Mouse (Mus musculus): ENCODE results near the gene Nodal. TPM values are rescaled to one million over a fixed set of nuclear protein-coding genes. Genes with fewer than 3 reads are reported as not detected.
A peak's percentile ranks its signal among the peaks of the same experiment; 100 is the strongest.

The Nodal gene
- polyA plus RNA-seq, 1 experiment: 0.03 TPM

- peaks cover 52% of the 10 kb centered on the region for H3K4me1 ChIP-seq (ENCODE audit: control insufficient read depth)
Observed at GRCm38 (mm10) chr10:61409776-61410175, 8.0 kb upstream of the Nodal start.

DNA sequence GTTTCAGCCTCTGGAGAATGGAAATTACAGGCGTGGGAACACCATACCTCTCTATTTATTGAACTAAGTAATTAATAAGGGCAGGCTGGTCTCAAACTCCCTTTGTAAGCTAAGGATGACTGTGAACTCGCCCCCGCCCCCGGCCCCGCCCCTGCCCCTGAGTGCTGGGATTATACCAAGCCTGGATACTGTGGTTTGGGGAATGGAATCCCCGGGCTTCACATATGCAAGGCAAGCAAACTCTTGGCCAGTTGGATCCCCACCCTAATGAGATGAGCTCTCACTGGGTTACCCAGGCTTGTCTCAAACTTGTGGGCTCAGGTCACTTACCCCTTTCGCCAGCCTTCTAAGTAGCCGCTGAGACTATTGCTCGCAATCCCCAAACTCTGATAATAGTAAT is 7.6 kb upstream of the Nodal start:
- Histone ChIP-seq H3K4me3 (replicated peaks) (no peak overlapping the region), H3K36me3 (ENCODE audit: control insufficient read depth) (no peaks in the 10 kb centered on the region; the same call in 1 of the 2 replicates), H3K4me1 (ENCODE audit: control insufficient read depth) (peaks cover 56% of the 10 kb centered on the region), H3K27me3 (ENCODE audit: control insufficient read depth) (peaks cover 28% of the 10 kb centered on the region), H3K9me3 (ENCODE audit: control insufficient read depth, low read length) (no peaks in the 10 kb centered on the region)
- TF ChIP-seq TAL1 (IDR thresholded peaks at IDR 0.05; ENCODE audit: low read length) (no peak), GATA1 (IDR thresholded peaks at IDR 0.05; ENCODE audit: low read length) (no peak)

More at GRCm38 (mm10) chr10:61409776-61410175, 8.0 kb upstream of the Nodal start:
- Histone ChIP-seq H3K27me3 (ENCODE audit: control insufficient read depth) (peaks cover 28% of the 10 kb centered on the region), H3K36me3 (ENCODE audit: control insufficient read depth) (no peaks in the 10 kb centered on the region; the same call in 1 of the 2 replicates), H3K4me3 (replicated peaks) (no peak overlapping the region), H3K9me3 (ENCODE audit: control insufficient read depth, low read length) (no peaks in the 10 kb centered on the region)
- TF ChIP-seq TAL1 (IDR thresholded peaks at IDR 0.05; ENCODE audit: low read length) (no peak), GATA1 (IDR thresholded peaks at IDR 0.05; ENCODE audit: low read length) (no peak)

DNA sequence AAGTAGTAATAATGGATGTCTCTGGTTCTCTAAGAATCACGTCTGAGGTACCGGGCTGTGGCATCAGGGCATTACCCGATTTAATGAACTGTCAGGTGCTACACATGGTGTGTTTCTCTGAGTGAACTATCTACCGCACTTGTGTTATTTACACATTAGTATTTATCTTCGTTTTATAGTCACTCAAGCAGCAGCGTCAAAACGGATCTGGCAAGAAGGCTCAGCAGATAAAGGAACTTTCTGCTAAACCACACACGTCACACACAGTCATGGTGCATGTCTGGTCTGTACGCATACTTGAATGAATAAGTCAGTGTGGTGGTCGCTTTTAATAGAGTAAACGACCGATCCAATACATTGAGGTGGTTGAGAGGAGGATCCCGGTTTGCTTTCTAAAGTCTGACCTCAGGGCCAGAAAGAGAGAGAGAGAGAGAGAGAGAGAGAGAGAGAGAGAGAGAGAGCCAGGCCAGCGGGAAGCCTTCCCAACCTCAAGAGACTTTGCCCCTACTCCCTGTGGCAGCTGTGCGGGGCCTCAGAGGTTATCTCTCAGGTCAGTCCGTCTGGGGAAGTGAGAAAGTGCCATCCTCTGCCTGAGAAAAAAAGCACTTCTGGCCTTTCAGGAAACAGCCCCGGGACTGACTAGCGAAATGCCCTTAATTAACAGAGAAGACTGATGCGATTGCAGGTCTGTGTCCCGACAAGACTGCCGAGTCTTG is 4.7 kb upstream of the Nodal start:
- Histone ChIP-seq H3K36me3 (ENCODE audit: control insufficient read depth) (no peaks in the 10 kb centered on the region; the same call in 1 of the 2 replicates), H3K4me1 (ENCODE audit: control insufficient read depth) (peaks cover 68% of the 10 kb centered on the region), H3K27me3 (ENCODE audit: control insufficient read depth) (peaks cover 23% of the 10 kb centered on the region), H3K9me3 (ENCODE audit: control insufficient read depth, low read length) (peaks cover 2% of the 10 kb centered on the region; the same call in 1 of the 2 replicates), H3K4me3 (replicated peaks) (peak overlapping the region; percentile 58)
- TF ChIP-seq TAL1 (IDR thresholded peaks at IDR 0.05; ENCODE audit: low read length) (peak; percentile 64), GATA1 (IDR thresholded peaks at IDR 0.05; ENCODE audit: low read length) (peak; percentile 78)

DNA sequence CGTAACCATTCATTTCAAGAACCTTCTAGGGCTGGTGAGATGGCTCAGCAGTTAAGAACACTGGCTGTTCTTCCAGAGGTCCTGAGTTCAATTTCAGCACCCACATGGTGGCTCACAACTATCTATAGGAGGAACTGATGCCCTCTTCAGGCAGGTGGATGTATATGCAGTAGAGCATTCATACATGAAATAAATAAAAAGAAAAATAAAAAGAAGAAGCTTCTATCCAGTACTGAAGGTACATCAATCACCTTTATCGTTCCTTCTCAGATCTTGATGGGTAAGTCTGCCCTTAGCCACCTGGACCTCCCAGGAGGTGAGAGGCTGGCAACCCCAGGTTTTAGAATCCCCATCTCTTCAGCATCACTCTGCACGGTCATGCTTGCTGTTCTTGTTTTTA is 2.5 kb upstream of the Nodal start:
- Histone ChIP-seq H3K4me1 (ENCODE audit: control insufficient read depth) (peaks cover 65% of the 10 kb centered on the region), H3K4me3 (replicated peaks) (no peak overlapping the region), H3K9me3 (ENCODE audit: control insufficient read depth, low read length) (peaks cover 10% of the 10 kb centered on the region; the same call in 1 of the 2 replicates), H3K27me3 (ENCODE audit: control insufficient read depth) (peaks cover 42% of the 10 kb centered on the region), H3K36me3 (ENCODE audit: control insufficient read depth) (no peaks in the 10 kb centered on the region; the same call in 1 of the 2 replicates)
- TF ChIP-seq TAL1 (IDR thresholded peaks at IDR 0.05; ENCODE audit: low read length): no peak
- no peak for TF ChIP-seq GATA1 (IDR thresholded peaks at IDR 0.05; ENCODE audit: low read length)

- no peaks in the 10 kb centered on the region; the same call in 1 of the 2 replicates for H3K36me3 ChIP-seq (ENCODE audit: control insufficient read depth)
- H3K27me3 ChIP-seq (ENCODE audit: control insufficient read depth): peaks cover 48% of the 10 kb centered on the region
- TF ChIP-seq TAL1 (IDR thresholded peaks at IDR 0.05; ENCODE audit: low read length) (no peak), GATA1 (IDR thresholded peaks at IDR 0.05; ENCODE audit: low read length) (no peak)
- no peak overlapping the region for H3K4me3 ChIP-seq (replicated peaks)
- H3K4me1 ChIP-seq (ENCODE audit: control insufficient read depth): peaks cover 60% of the 10 kb centered on the region
- peaks cover 10% of the 10 kb centered on the region; the same call in 1 of the 2 replicates for H3K9me3 ChIP-seq (ENCODE audit: control insufficient read depth, low read length)
Observed at GRCm38 (mm10) chr10:61415890-61416289, 1.9 kb upstream of the Nodal start.

- Histone ChIP-seq H3K27me3 (ENCODE audit: control insufficient read depth) (peaks cover 54% of the 10 kb centered on the region), H3K4me1 (ENCODE audit: control insufficient read depth) (peaks cover 55% of the 10 kb centered on the region)
Observed at GRCm38 (mm10) chr10:61416561-61416960, 1.2 kb upstream of the Nodal start.

DNA sequence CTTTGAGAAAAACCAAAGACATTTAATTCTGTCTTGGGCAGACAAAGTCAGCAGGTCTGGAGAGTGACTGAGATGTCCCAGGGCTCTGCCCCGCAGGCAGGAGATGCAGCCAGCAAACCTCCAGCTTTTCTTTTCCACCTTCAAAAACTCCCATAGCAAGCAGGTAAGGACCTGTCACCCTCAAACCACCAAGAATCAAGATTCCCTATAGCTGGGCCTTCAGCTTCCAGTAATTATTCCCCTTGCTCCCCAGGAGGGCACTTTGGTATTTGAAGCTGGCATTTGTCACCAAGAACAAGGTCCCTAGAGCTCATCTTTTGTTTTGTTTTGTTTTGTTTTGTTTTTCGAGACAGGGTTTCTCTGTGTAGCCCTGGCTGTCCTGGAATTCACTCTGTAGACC is 726 bp upstream of the Nodal start:
- TF ChIP-seq TAL1 (IDR thresholded peaks at IDR 0.05; ENCODE audit: low read length) (no peak), GATA1 (IDR thresholded peaks at IDR 0.05; ENCODE audit: low read length) (no peak)
- H3K36me3 ChIP-seq (ENCODE audit: control insufficient read depth): no peaks in the 10 kb centered on the region; the same call in 1 of the 2 replicates
- H3K4me3 ChIP-seq (replicated peaks): no peak overlapping the region
- H3K4me1 ChIP-seq (ENCODE audit: control insufficient read depth): peaks cover 50% of the 10 kb centered on the region
- peaks cover 10% of the 10 kb centered on the region; the same call in 1 of the 2 replicates for H3K9me3 ChIP-seq (ENCODE audit: control insufficient read depth, low read length)
- peaks cover 58% of the 10 kb centered on the region for H3K27me3 ChIP-seq (ENCODE audit: control insufficient read depth)

More at GRCm38 (mm10) chr10:61416561-61416960, 1.2 kb upstream of the Nodal start:
- TF ChIP-seq GATA1 (IDR thresholded peaks at IDR 0.05; ENCODE audit: low read length) (no peak), TAL1 (IDR thresholded peaks at IDR 0.05; ENCODE audit: low read length) (no peak)
- H3K4me3 ChIP-seq (replicated peaks): no peak overlapping the region
- no peaks in the 10 kb centered on the region; the same call in 1 of the 2 replicates for H3K36me3 ChIP-seq (ENCODE audit: control insufficient read depth)
- H3K9me3 ChIP-seq (ENCODE audit: control insufficient read depth, low read length): peaks cover 10% of the 10 kb centered on the region; the same call in 1 of the 2 replicates

- no peaks in the 10 kb centered on the region; the same call in 1 of the 2 replicates for H3K36me3 ChIP-seq (ENCODE audit: control insufficient read depth)
- peak overlapping the region; percentile 48 for H3K4me3 ChIP-seq (replicated peaks)
- TF ChIP-seq GATA1 (IDR thresholded peaks at IDR 0.05; ENCODE audit: low read length) (no peak), TAL1 (IDR thresholded peaks at IDR 0.05; ENCODE audit: low read length) (no peak)
- H3K4me1 ChIP-seq (ENCODE audit: control insufficient read depth): peaks cover 43% of the 10 kb centered on the region
- peaks cover 67% of the 10 kb centered on the region for H3K27me3 ChIP-seq (ENCODE audit: control insufficient read depth)
- peaks cover 10% of the 10 kb centered on the region; the same call in 1 of the 2 replicates for H3K9me3 ChIP-seq (ENCODE audit: control insufficient read depth, low read length)
Observed at GRCm38 (mm10) chr10:61418131-61418900, 544 bp downstream of the Nodal start.

DNA sequence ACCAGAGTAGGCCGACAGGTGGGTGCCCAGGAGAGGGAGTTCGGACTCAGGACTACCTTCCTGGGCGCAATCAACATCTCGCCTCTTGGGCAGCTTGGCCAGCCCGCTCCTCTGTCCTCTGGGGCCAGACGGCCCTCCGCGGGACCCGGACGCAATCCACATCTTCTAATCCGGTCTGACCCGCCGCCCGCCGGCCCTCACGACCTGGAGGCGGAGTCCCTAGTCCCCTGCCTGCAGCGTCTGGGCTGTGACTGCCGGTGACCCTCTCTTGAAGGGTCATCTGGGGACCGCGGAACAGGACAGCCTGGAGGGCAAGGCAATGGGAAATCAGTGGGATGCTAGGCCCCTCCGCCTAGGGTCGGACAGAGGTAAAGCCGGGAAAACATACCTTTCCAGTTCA is 1.4 kb downstream of the Nodal start:
- peaks cover 69% of the 10 kb centered on the region for H3K27me3 ChIP-seq (ENCODE audit: control insufficient read depth)
- peaks cover 36% of the 10 kb centered on the region for H3K4me1 ChIP-seq (ENCODE audit: control insufficient read depth)
- H3K4me3 ChIP-seq (replicated peaks): no peak overlapping the region
- no peaks in the 10 kb centered on the region; the same call in 1 of the 2 replicates for H3K36me3 ChIP-seq (ENCODE audit: control insufficient read depth)
- peaks cover 10% of the 10 kb centered on the region; the same call in 1 of the 2 replicates for H3K9me3 ChIP-seq (ENCODE audit: control insufficient read depth, low read length)
- TF ChIP-seq TAL1 (IDR thresholded peaks at IDR 0.05; ENCODE audit: low read length) (no peak), GATA1 (IDR thresholded peaks at IDR 0.05; ENCODE audit: low read length) (no peak)
